Mouse (Mus musculus) G1E (cell line): ENCODE measurements around the gene Pomt2.

ENCODE experiments used
- CTCF ChIP-seq: IDR thresholded peaks from 2 replicates; pipeline ENCODE4 v1.5.1; 2012; ENCODE audit warnings: low read depth, low read length, inconsistent platforms, mixed read lengths
- GATA1 ChIP-seq: IDR thresholded peaks from 2 replicates; pipeline ENCODE4 v1.6.1; 2012; ENCODE audit warnings: borderline replicate concordance, low read length, inconsistent platforms, mixed read lengths
- GATA2 ChIP-seq: IDR thresholded peaks from 2 replicates; pipeline ENCODE4 v1.6.1; 2012; ENCODE audit warnings: low read depth, low read length, inconsistent platforms, borderline replicate concordance
- POLR2AphosphoS5 ChIP-seq: IDR thresholded peaks from 2 replicates; pipeline ENCODE4 v1.6.1; 2012; ENCODE audit warnings: low read depth, low read length, inconsistent platforms; ENCODE audit not compliant: insufficient replicate concordance
- TAL1 ChIP-seq: conservative IDR thresholded peaks from 2 replicates; pipeline ENCODE4 v1.6.1; 2012; ENCODE audit warnings: low read depth, low read length, inconsistent platforms, mixed read lengths

DNA sequence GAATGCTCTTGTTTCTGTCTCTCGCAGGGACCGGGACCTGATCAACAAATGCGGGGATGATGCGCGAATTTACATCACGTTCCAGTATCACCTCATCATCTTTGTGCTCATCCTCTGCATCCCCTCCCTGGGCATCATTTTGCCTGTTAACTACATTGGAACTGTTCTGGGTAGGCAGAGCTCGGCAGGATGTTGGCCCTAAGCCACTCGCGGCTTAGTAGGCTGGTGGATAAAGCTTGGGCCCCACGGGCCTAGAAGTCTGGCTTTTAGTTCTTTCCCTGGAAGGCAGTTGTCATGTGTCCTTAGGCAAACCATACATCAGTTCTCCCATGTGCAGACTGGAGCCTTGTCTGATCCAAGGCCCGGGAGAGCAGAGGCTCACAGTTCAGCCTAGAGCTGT, 82.3 kb downstream of the Pomt2 start:
- no peak for TF ChIP-seq TAL1
- TF ChIP-seq GATA1 = no peak
- no peak for TF ChIP-seq CTCF
- TF ChIP-seq POLR2AphosphoS5 = no peak
- no peak for TF ChIP-seq GATA2
